Mouse (Mus musculus): Measurements from ENCODE around the gene Ep400.

Ep400 gene

GRCm38 (mm10) chr5:110770448-110771158 is at the start of gene Ep400:
Ep400 (minus strand) TSS chr5:110770717.
- DNase-seq, result peak; percentile 100

DNA sequence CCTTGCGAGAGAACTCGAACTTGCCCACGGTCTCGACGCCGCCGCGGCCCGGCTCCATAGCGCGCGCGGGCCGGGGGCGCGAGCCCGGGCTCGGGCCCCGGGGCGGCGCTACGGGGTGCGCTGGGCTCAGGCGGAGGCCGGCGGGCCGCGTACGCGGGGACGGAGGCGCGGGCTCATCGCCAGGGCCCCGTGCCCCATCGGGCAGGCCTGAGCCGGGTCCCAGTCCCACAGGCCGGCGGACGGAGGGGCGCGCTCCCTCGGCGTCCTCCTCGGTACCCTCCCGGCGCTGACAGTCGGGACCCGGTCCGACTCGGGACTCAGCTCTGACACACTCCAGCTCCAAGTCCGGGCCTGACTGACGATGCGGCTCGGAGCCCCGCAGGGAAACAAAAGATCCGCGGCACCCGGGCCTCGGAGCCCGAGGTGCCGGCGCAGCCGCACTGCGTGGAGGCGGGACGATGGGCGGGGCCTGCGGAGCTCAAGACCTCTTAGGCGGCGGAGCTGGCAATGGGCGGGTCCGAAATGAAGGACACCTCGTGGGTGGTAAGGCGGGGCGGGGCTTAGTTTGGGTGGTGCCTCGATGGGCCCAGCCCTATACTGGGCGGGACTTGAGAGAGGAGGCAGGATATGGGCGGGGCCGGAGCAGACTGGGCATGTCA is 39.3 kb upstream of the Ep400 start, which contains the start of gene Ulk1:
Gene Ulk1, minus strand, starts transcription at position 431 of the 659 bp plus-strand sequence.
- peak; percentile 100 for DNase-seq

- peak; percentile 52 to 65 for DNase-seq
Observed at GRCm38 (mm10) chr5:110808821-110809666, 38.5 kb upstream of the Ep400 start.

GRCm38 (mm10) chr5:110808061-110808631 is 37.6 kb upstream of the Ep400 start:
- DNase-seq, result peak; percentile 93 to 94

DNA sequence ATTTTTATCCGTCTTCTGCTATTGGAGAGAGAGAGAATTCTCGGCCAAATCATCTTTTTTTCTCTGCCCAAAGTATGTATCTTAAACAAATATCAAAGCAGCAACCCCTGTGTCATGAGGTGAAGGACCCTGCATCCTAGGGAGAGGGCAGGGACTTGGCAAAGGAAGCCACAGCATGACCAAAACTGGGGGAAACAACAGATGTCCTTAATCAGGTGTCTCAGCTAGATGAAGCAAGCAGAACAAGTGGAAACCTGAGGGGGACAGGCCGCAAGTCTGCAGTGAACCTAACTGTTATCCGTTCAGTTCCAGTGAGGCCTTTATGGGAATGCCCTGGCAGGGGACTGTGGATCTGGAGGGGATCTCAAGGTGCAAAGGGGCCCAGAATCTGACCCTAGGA is 36.9 kb upstream of the Ep400 start:
- no peak for DNase-seq

GRCm38 (mm10) chr5:110806676-110807075 is 36.2 kb upstream of the Ep400 start:
- DNase-seq, result no peak

DNA sequence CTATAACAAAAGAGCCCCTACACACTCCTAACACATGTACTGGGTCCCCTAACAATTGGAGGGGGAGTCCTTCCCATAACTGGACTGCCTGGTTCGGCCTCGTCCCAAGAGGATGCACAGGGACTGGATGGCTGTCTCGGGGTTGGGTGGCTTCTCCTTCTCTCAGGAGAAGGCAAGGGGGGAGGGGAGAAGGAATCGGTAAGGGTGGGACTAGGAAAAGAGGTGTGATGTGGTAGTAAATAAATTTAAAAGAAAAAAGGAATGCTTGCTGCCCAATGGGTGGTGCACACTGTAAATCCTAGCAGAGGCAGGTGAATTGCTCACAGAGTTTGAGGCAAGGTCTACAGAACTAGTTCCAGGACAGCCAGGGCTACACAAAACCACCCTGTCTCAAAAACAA is 35.6 kb upstream of the Ep400 start:
- no peak for DNase-seq

DNA sequence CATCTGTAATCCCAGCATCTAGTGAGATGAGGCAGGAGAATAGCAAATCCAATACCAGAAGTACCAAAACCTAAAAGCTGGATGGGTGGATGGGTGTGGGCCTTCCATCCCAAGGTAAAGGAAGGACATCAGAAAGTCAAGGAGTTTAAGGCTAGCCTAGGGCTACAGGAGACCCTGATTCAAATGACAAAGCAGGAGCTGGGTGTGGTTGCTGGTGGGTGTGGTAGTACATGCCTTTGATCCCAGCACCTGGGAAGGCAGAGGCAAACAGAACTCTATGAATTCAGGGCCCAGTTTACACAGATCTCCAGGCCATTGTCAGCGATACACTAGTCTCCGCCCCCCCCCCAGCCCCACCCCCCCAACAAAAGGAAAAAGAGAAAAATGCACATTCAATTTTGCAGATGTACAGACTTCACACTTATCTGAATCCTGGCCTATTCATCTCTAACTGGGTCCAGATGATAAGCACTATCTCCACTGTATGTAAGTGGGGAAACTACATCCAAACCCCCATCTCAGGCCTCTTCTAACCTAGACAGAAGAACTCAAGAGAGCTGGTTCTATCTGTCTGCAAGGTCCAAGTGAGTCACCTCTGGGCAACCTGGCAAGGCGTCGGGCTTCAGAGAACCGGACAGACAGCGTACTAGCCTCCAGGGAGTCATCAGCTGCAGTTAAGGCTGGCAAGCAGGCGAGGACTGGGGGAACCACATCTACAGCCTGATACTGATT is 33.7 kb upstream of the Ep400 start:
- no peak for DNase-seq

- DNase-seq, result no peak
Observed at GRCm38 (mm10) chr5:110802809-110803208, 32.3 kb upstream of the Ep400 start.

GRCm38 (mm10) chr5:110802186-110802585 is 31.7 kb upstream of the Ep400 start:
- peak; percentile 85 to 88 for DNase-seq

GRCm38 (mm10) chr5:110801036-110801624 is 30.6 kb upstream of the Ep400 start:
- DNase-seq, result no peak

DNA sequence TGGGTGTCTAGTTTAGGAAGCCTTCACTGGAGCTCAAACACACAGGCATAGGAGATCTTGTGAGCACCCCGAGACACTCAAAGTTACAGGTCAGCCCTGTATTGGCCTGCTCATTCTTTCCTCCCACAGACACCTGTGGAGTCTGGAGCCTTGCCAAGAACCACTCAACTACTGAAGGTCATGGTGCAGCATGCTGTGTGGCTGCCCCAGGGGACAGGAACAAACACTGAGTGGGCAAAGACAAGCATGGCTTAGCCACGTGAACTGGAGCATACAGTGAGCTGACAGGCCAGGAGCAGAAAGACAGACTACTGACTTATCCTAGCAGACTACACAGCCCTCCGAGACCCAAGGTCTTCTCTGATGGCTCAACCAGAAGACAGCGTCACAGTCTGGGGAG is 27.2 kb upstream of the Ep400 start:
- peak in 1 of 2 experiments; percentile 68 for DNase-seq

DNA sequence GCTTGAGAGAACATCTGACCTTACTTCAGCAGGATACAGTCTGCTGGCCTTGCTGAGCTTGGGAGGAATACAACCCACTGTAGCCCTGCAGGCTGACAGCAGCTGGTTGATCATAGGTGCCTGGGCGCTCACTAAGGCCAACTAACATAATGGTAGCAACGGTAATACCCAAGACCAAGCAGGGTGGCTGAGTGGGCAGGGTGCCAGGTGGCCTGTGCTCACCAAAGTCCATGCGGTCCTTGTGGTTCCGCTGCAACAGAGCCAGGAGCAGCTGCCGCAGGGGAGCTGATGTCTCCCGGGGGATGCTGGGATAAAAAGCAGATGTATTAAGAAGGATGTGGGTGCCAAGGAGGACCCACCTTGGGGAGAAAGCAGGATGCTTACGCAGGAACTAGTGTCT is 23.8 kb upstream of the Ep400 start:
- peak in 1 of 2 experiments; percentile 48 for DNase-seq

DNA sequence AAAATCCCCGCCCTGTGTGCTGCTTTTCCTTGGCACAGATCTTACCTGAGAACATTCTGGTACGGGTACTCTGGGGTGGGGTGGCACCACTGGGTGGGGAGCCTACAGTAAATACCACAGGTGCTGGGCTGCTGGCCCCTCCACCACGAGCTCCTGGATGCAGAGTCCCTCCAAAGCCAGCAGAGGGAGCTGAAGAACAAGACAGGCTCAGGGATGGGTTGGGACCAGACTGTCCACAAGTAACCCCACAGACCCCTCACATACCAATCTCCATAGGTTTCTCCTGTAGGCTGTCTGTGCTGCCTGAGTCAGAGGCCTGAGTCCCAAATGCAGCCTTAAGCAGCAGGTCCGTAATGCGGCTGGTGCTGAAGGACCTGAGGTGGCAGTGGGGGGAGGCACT is 18.2 kb upstream of the Ep400 start:
- peak; percentile 73 to 75 for DNase-seq

DNA sequence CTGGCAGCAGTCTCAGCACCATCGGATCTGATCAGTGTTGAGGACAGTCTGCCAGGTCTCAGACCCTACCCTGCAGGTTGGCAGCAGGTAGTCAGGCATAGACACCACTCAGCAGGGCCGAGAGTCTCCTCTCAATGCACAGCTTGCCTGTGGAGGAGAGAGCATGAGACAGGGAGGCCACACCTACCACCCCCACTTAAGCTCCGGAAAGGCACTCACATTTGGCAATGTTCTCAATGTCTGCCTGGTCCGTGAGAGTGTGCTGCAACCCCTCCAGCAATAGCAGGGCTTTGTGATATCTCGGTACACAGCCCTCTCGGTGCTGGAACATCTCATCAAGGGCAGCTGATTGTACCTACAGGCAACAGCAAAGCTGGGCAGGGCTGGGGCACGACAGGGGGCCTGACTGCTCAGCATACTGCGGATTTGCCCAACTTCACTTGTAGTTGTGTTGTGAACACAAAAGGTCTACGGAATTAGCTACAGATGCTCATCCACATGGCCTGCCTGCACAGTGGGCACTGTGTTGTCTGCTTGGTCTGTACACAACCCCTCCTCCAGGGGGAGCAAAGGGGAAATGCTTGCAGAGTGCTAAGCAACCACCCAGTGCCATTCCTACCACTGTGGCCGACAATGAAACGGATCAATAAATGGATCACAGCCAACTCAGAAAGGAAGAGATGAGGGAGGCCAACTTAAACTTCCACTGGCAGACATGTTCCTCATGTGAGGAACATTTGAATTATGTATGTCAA is 15.7 kb upstream of the Ep400 start:
- DNase-seq, result peak; percentile 52 to 60

- peak in 1 of 2 experiments; percentile 2 for DNase-seq
Observed at GRCm38 (mm10) chr5:110783150-110783549, 12.6 kb upstream of the Ep400 start.

DNA sequence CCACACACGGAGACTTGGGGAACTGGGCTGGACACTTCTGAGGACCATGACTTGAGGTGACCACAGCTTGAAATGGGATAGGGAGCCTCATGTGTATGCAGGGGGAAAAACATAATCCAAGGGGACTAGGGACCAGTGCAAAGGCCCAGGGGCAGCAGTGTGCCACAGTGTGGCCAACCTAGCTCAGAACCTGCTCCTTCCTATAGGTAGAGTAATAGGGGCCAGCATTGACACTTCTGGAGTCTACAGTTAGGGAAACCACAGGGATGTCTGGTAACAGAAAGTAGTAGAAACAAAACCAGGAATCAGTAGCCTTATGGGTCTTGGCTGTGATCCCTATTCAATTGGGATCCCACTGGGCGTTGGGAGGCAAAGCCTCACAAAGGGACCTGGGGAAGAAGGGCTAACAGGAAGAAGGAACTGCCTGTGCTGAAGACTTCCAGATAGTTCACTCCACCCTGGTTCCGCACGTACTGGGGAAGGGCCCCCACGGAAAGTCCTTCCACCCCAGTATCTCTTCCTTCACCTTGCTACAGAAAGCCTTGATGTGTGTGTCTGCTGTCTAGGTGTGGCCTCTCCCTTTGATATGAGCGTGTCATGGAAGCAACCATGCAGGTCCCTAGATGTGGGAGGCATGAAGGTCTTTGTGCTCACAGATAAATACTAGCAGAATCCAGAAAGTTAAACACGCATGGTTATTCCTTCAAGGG is 11.2 kb upstream of the Ep400 start:
- DNase-seq, result no peak

- peak; percentile 37 to 60 for DNase-seq
Observed at GRCm38 (mm10) chr5:110780761-110781528, 10.4 kb upstream of the Ep400 start.

DNA sequence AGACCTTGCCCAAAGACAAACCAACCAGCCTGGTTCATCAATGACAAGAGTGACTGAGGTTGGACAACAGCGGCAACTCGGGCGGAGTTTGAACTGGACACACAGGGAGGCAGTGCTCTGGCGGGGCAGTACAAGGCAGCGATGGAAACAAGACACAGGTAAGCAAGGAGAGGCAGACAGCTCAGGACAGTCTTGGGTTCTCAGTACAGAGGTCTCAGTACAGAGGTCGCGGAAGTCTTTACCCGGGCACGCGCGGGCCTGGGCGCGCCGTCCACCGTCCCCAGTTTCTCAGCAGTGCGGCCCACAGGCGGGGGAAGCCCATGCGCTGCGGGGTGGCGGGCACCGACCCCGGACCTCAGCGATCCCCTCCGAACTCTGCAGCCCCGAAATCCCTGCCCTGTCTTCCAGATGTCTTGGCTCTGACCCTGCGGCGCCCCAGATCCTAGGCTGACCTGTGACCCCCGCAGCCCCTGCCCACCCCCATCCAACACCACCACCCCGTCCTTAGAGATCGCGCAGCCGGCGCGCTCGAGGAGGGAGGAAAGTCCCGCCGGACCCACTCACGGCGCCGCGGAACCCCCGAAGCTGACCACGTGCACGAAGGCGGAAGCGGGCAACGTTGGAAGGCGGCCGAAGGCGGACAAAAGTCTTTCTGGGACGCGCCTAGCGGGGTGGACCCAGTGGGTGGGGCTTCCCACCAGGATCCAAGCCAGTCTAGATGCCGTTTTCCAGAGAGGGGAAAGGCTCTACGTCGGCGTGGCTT is 9.7 kb upstream of the Ep400 start, which contains the start of gene Pus1:
Gene Pus1, minus strand, starts transcription at position 662 of the 763 bp plus-strand sequence.
- peak; percentile 91 to 94 for DNase-seq

Measured in cerebellum, postnatal 14 days (tissue).